Mouse (Mus musculus) G1E-ER4 (cell line): Measurements from ENCODE around the gene Gm21885. TPM values are rescaled to one million over a fixed set of nuclear protein-coding genes. Genes with fewer than 3 reads are reported as not detected.

ENCODE experiments used
- GATA1 ChIP-seq: IDR thresholded peaks from one replicate; pipeline ENCODE4 v1.8.0; 2012; ENCODE audit warnings: low read length, inconsistent platforms
- polyA plus RNA-seq: library from polyadenylated mRNA; stranded (reverse); fragments of >175 nt; gene quantifications from 2 replicates; pipeline ENCODE4 v1.2.3, GENCODE M21; 2012

Gm21885 gene
- polyA plus RNA-seq, 1 experiment, result not detected

DNA sequence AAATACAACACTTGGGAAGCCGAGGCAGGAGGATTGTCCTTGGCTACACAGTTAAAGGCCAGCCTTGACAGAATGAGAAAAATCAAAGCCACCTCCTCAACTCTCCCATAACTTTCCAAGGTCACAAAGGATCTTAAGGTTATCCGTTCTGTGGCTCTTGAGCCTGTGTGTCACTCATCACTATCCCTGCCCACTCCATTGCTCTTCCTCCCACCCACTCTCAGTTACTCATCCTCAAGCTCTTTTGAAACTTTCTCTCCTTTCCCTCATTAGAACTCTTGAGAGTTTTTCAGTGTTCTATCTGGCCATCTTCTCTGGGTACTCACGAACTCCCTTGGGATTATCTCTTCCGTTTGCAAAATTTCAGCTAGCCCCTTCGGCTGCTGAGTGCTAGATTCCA, 42.9 kb downstream of the Gm21885 start:
- TF ChIP-seq GATA1, result no peak

DNA sequence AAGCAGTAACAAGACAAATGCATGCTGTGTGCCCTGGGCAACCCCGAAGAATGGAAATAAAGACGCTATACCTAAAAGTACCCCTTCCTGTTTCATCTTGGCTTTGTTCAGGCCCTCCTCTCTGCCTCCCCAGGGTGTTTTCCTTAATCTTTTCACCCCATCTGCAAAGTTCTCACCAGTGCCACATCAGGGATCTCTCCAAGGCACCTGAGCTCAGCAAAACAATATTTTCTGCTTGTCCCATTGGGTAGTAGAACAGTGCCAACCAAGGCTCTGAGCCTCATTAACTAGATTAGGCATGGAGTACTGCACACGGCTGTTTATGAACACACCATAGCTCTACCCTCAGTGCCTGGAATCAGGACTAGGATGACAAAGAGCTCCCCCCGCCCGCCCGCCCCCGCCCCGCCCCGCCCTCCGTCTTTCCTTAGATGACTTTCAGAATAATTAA, 45.3 kb downstream of the Gm21885 start:
- TF ChIP-seq GATA1, result no peak

DNA sequence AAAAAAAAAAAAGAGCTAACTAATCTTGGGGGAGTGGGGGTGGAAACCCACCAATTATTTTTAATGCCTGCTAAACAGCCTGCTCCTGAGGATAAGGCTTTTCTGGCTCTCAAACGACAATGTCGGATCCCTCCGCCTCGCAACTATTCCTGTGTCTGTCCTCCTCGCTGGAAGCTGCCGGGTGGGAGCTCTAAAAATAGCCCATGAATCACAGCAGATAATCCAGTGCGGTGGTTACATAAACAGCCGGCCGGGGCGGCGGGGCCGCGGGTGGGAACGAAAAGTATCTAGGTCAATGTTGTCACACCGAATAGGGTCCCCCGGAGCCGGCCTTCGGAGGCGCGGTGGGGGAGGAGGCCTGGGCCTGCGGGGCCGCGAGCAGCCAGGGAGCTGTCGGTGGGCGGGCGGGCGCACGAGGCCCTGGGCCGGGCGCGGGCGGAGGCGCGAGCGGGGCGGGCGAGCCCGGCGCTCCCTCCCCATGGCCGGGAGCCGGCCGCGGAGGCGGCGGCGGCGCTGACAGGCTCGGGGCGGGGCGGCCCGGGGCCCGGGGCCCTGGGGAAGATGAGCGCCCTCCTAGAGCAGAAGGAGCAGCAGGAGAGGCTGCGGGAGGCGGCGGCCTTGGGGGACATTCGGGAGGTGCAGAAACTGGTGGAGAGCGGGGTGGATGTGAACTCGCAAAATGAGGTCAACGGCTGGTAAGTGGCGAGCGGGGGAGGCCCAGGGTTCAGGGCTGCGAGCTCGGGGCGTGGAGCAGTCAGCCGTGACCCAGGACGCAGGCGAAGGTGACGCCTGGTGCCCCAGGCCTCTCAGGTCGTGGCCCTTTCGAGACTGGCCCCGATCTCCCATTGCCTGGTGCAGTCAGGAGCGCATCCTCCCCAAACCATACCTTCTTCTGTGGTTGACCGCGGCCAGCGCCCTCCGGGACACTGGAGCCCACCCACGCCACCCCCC, 46.3 kb downstream of the Gm21885 start, which contains the start of gene Ankrd40:
TSS of gene Ankrd40 (plus strand) at position 309 of the 951 bp plus-strand sequence.
- no peak for TF ChIP-seq GATA1

DNA sequence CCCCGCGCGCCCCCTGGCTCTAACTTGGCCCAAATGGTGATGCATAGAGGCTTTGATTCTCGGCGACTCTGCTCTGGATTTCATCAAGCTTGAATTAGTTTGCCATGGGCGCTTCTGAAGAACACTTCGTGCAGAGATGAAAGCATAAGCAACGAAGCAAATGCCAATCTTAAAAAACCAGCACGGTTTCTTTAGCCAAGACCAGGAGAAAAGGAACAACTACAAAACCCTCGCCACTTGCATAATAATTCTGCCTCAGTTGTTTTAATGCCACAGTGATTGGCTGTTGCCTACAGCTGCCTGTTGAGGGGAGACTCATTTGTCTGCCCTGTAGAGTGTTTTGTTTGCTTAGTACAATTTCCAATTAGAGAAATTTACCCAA, 47.0 kb downstream of the Gm21885 start:
- no peak for TF ChIP-seq GATA1

DNA sequence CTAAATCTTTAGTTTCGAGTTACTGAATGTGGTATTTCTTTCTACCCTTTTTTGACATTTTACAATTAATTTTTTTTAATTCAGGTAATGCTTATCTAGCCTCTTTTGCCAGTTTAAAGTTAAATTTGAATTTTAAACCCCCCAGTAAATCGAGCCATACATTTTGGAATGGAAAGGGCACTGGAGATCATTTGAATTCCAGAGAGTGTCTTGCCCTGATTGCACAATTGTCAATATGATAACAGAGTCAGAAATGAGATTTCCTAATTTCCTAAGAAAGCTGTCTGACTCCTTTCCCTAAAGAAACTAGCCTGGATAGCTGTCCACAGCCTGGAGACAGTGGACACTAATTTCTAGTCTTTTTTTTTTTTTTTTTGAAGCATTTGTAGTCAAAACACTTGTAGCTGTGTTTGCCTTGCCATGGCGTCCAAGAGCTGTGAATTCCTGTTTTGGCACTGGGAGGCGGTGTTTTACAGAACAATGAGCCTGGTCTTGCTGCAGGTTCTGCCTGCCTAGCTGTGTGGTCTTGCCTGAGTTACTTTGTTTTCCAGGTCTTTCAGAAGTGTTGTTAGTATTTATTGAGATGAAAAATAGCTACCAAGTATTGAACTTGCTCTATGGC, 47.7 kb downstream of the Gm21885 start:
- TF ChIP-seq GATA1, result no peak

DNA sequence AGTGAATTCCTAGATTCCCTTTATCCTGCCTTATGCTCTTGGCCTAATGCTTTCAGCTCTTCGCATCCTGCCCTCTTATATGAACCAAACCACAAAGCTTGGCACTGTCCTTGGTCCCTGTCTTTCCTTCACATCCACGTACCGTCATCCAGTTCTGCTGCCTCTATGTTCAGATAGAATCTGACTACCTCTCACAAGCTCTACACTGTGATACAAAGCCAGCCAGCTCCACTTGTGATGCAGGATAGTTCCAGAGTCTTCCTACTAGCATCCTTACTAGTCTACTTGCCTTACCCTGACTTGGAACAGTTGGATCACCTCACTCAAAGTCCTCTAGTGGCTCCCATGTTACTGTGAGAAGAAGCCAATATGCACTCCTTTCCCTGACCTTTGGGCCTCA, 48.5 kb downstream of the Gm21885 start:
- TF ChIP-seq GATA1, result no peak

DNA sequence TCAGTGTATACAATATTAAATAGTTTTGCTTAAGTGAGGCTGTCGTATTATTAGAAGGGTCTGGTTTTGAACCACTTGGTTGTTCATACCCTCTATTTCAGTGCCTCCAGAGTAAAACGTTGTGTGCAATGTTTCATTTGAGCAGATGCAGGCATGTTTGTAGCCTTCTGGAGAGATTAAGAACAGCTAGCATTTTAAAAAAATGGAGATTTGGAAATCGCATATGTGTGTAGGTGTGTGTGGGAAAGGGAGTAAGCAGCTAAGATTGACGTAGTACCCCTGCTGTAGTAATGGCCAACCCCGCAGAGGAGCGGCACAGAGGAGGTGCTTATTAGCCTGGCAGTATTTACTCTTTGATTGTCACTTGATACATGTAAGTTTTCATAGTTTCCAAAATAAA, 51.1 kb downstream of the Gm21885 start:
- no peak for TF ChIP-seq GATA1

DNA sequence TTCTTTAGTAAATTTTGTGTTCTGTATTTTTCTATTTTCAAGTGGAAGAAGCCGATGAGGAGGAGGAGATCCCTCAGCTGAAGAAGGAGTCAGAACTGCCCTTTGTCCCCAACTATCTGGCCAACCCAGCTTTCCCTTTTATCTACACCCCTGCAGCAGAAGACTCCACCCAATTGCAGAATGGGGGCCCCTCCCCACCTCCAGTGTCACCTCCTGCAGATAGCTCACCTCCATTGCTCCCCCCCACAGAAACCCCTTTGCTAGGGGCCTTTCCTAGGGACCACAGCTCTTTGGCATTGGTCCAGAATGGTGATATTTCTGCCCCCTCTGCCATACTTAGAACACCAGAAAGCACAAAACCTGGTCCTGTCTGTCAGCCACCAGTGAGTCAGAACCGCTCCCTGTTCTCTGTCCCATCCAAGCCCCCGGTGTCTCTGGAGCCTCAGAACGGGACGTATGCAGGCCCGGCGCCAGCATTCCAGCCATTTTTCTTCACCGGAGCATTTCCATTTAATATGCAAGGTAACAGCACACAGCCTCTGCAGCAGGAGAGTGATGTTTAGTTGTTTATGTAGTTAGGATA, 52.8 kb downstream of the Gm21885 start:
- TF ChIP-seq GATA1, result no peak

Other genes with a start within 250 kb of the Gm21885 start
- 8.0 and 13.1 TPM in 2 replicates for gene Tob1, start 70.4 kb upstream of the Gm21885 start, polyA plus RNA-seq
- gene Wfikkn2, start 35.9 kb upstream of the Gm21885 start, polyA plus RNA-seq, result 0.02 TPM in 1 of 2 replicates, not detected in the other
- 24.5 and 34.4 TPM in 2 replicates for gene Luc7l3, start 40.1 kb downstream of the Gm21885 start, polyA plus RNA-seq
- gene Ankrd40, start 46.1 kb downstream of the Gm21885 start, polyA plus RNA-seq, result 78.2 and 81.2 TPM in 2 replicates
- not detected in 2 replicates for gene Abcc3, start 111.1 kb downstream of the Gm21885 start, polyA plus RNA-seq
- not detected in 2 replicates for gene Cacna1g, start 192.3 kb downstream of the Gm21885 start, polyA plus RNA-seq
- gene Spata20, start 204.3 kb downstream of the Gm21885 start, polyA plus RNA-seq, result not detected in 2 replicates
- not detected in 2 replicates for gene Epn3, start 218.1 kb downstream of the Gm21885 start, polyA plus RNA-seq
- gene Mycbpap, start 239.9 kb downstream of the Gm21885 start, polyA plus RNA-seq, result not detected in 2 replicates